Mouse (Mus musculus) MEL (cell line): ENCODE results near the gene Ddx56. TPM values are rescaled to one million over a fixed set of nuclear protein-coding genes. Genes with fewer than 3 reads are reported as not detected.

Experiments
- DNase-seq: peaks from one replicate; pipeline ENCODE4 v3.0.0; 2011; ENCODE audit warnings: low read depth, low spot score
- H3K27ac ChIP-seq: 2 replicates; pipeline ENCODE4 v1.5.1; 2012; ENCODE audit warnings: low read depth, mild to moderate bottlenecking, control low read depth, low read length, moderate library complexity; ENCODE audit not compliant: control insufficient read depth
- H3K27me3 ChIP-seq, 2 experiments: fragments of 150-350 bp in 1 of 2; sonication (generic) in 1 of 2; 2 replicates each; pipeline ENCODE4 v1.6.1; 2012; ENCODE audit warnings: low read length in 2 of 2, mild to moderate bottlenecking in 2 of 2, improper control_type of control experiment in 1 of 2, moderate library complexity in 1 of 2; ENCODE audit not compliant: insufficient read depth in 2 of 2, control insufficient read depth in 1 of 2
- H3K36me3 ChIP-seq, 2 experiments: 2 replicates each; pipeline ENCODE4 v1.6.1; 2012 to 2014; ENCODE audit warnings: low read length in 2 of 2, improper control_type of control experiment in 1 of 2, inconsistent platforms in 1 of 2, mild to moderate bottlenecking in 1 of 2; ENCODE audit not compliant: insufficient read depth in 2 of 2, control insufficient read depth in 1 of 2
- H3K4me1 ChIP-seq, 2 experiments: fragments of 150-350 bp in 1 of 2; sonication (generic) in 1 of 2; 2 replicates each; pipeline ENCODE4 v1.6.1; 2012; ENCODE audit warnings: low read length in 2 of 2, improper control_type of control experiment in 1 of 2, mild to moderate bottlenecking in 1 of 2; ENCODE audit not compliant: insufficient read depth in 2 of 2, control insufficient read depth in 1 of 2
- H3K4me3 ChIP-seq, 2 experiments: fragments of 150-350 bp in 1 of 2; sonication (generic) in 1 of 2; 2 replicates each; pipeline ENCODE4 v1.5.1; 2012; ENCODE audit warnings: low read depth in 2 of 2, low read length in 2 of 2, mild to moderate bottlenecking in 2 of 2, moderate library complexity in 2 of 2, control low read depth in 1 of 2, improper control_type of control experiment in 1 of 2; ENCODE audit not compliant: control insufficient read depth in 1 of 2, insufficient read depth in 1 of 2
- H3K79me2 ChIP-seq: 2 replicates; pipeline ENCODE4 v1.6.1; 2012; ENCODE audit warnings: mild to moderate bottlenecking, low read length, moderate library complexity; ENCODE audit not compliant: control insufficient read depth, poor library complexity, insufficient read depth
- H3K9ac ChIP-seq: 2 replicates; pipeline ENCODE4 v1.6.1; 2012; ENCODE audit warnings: low read depth, mild to moderate bottlenecking, control low read depth, low read length, moderate library complexity; ENCODE audit not compliant: control insufficient read depth, poor library complexity, severe bottlenecking
- H3K9me3 ChIP-seq: fragments of 150-350 bp; sonication (generic); replicated peaks from 2 replicates; pipeline ENCODE4 v1.6.1; 2012; ENCODE audit warnings: mild to moderate bottlenecking, low read length, improper control_type of control experiment, moderate library complexity; ENCODE audit not compliant: insufficient read depth
- CHD2 ChIP-seq: IDR thresholded peaks from 2 replicates; pipeline ENCODE4 v1.6.1; 2011; ENCODE audit warnings: low read length, improper control_type of control experiment
- CTCF ChIP-seq, 3 experiments: IDR thresholded peaks in 2 of 3; conservative IDR thresholded peaks in 1 of 3; 2 replicates each; pipeline ENCODE4 v1.5.1; 2011 to 2012; ENCODE audit warnings: low read length in 3 of 3, low read depth in 2 of 3, mild to moderate bottlenecking in 2 of 3, improper control_type of control experiment in 1 of 3, inconsistent platforms in 1 of 3, mixed read lengths in 1 of 3, moderate library complexity in 1 of 3; ENCODE audit not compliant: control insufficient read depth in 1 of 3, insufficient read depth in 1 of 3, poor library complexity in 1 of 3, severe bottlenecking in 1 of 3
- E2F4 ChIP-seq: IDR thresholded peaks from 2 replicates; pipeline ENCODE4 v1.6.1; 2011; ENCODE audit warnings: low read depth, low read length, improper control_type of control experiment, borderline replicate concordance
- ELF1 ChIP-seq: IDR thresholded peaks from 2 replicates; pipeline ENCODE4 v1.6.1; 2014; ENCODE audit warnings: low read depth, mild to moderate bottlenecking, inconsistent platforms, low read length, improper control_type of control experiment, moderate library complexity
- HCFC1 ChIP-seq: IDR thresholded peaks from 2 replicates; pipeline ENCODE4 v1.6.1; 2012; ENCODE audit warnings: low read depth, mild to moderate bottlenecking, inconsistent platforms, low read length, improper control_type of control experiment, moderate library complexity
- JUND ChIP-seq: IDR thresholded peaks from 2 replicates; pipeline ENCODE4 v1.6.1; 2011; ENCODE audit warnings: low read depth, mild to moderate bottlenecking, improper control_type of control experiment, low read length
- KAT2A ChIP-seq: conservative IDR thresholded peaks from 2 replicates; pipeline ENCODE4 v1.6.1; 2012; ENCODE audit warnings: low read depth, low read length, improper control_type of control experiment, inconsistent platforms
- MAFK ChIP-seq: IDR thresholded peaks from 2 replicates; pipeline ENCODE4 v1.6.1; 2011; ENCODE audit warnings: low read depth, mild to moderate bottlenecking, low read length, improper control_type of control experiment, borderline replicate concordance
- MAZ ChIP-seq: IDR thresholded peaks from 2 replicates; pipeline ENCODE4 v1.6.1; 2012; ENCODE audit warnings: low read depth, mild to moderate bottlenecking, inconsistent platforms, low read length, improper control_type of control experiment
- MEF2A ChIP-seq: IDR thresholded peaks from 2 replicates; pipeline ENCODE4 v1.6.1; 2014; ENCODE audit warnings: low read depth, mild to moderate bottlenecking, inconsistent platforms, low read length, improper control_type of control experiment; ENCODE audit not compliant: poor library complexity, insufficient replicate concordance, severe bottlenecking; ENCODE audit errors: extremely low read depth
- MYB ChIP-seq: IDR thresholded peaks from 2 replicates; pipeline ENCODE4 v1.6.1; 2011; ENCODE audit warnings: mild to moderate bottlenecking, low read depth, low read length, improper control_type of control experiment
- RAD21 ChIP-seq: IDR thresholded peaks from 2 replicates; pipeline ENCODE4 v1.6.1; 2011; ENCODE audit warnings: mild to moderate bottlenecking, low read depth, low read length, improper control_type of control experiment
- RCOR1 ChIP-seq: IDR thresholded peaks from 2 replicates; pipeline ENCODE4 v1.6.1; 2012; ENCODE audit warnings: low read depth, mild to moderate bottlenecking, inconsistent platforms, low read length, improper control_type of control experiment
- SIN3A ChIP-seq: IDR thresholded peaks from 2 replicates; pipeline ENCODE4 v1.6.1; 2012; ENCODE audit warnings: low read length, improper control_type of control experiment, inconsistent platforms
- TBP ChIP-seq: IDR thresholded peaks from 2 replicates; pipeline ENCODE4 v1.8.0; 2011; ENCODE audit warnings: low read depth, low read length, improper control_type of control experiment
- UBTF ChIP-seq: IDR thresholded peaks from 2 replicates; pipeline ENCODE4 v1.6.1; 2012; ENCODE audit warnings: low read depth, mild to moderate bottlenecking, inconsistent platforms, low read length, improper control_type of control experiment, moderate library complexity, borderline replicate concordance; ENCODE audit not compliant: insufficient read depth
- USF1 ChIP-seq: IDR thresholded peaks from 2 replicates; pipeline ENCODE4 v1.6.1; 2014; ENCODE audit warnings: low read depth, mild to moderate bottlenecking, inconsistent platforms, low read length, improper control_type of control experiment, moderate library complexity
- USF2 ChIP-seq, 2 experiments: IDR thresholded peaks; 2 replicates each; pipeline ENCODE4 v1.6.1; 2011 to 2012; ENCODE audit warnings: improper control_type of control experiment in 2 of 2, low read length in 2 of 2, borderline replicate concordance in 1 of 2, inconsistent platforms in 1 of 2, low read depth in 1 of 2, mild to moderate bottlenecking in 1 of 2; ENCODE audit not compliant: insufficient read depth in 1 of 2
- polyA plus RNA-seq, 2 experiments: library from polyadenylated mRNA; stranded (reverse) in 1 of 2; unstranded in 1 of 2; fragments of >175 nt in 1 of 2; fragments of >200 nt in 1 of 2; gene quantifications; 2 replicates each; pipeline versions ENCODE4 v1.2.1 to v1.2.4; 2012; ENCODE audit warnings: low replicate concordance in 2 of 2, low read depth in 1 of 2; ENCODE audit not compliant: insufficient read length in 2 of 2, insufficient read depth in 1 of 2, missing spikeins in 1 of 2
- total RNA-seq: library from RNA; depleted of rRNA; stranded (reverse); fragments of 300-350 nt; gene quantifications from 2 replicates; pipeline ENCODE4 v1.2.3, GENCODE M21; 2012

Gene Ddx56
- total and polyA plus RNA-seq, 3 experiments, result 138 to 201 TPM; not detected in 1

DNA sequence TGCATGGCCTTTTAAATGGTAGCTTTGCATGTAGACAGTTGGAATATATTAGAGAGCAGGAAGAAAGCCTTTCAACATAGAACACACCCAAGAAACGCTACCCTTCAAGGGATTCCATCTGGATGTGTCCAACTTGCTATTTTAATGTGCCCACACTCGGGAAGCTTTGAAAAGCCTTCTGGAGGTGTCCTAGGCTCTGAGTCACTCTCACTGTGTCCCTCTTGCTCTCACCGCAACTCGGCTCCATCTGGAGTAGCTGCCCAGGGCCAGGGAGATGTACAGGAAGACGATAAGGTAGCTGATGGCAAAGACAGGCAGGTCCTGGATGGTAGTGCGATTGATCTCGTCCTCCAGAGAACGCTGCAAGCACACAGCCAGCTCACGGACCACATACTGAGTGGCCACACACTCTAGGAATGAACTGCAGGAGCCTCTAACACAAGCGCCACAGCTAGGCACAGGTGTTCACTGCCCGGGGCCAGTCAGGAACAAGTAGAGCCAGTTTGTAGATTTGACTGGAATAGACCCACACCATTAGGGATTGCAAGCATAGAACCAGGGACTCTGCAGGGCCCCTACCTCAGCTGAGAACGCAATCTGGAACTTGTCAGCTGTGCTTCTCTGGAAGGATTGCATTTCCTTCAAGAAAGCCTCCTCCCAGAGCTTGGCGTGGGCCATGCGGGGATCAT is 42.9 kb downstream of the Ddx56 start:
- Histone ChIP-seq H3K4me3 (no peak overlapping the region), H3K4me1 (no peaks in the 10 kb centered on the region), H3K9me3 (no peaks in the 10 kb centered on the region), H3K79me2 (no peaks in the 10 kb centered on the region), H3K36me3 (no peaks in the 10 kb centered on the region), H3K9ac (no peak overlapping the region), H3K27ac (no peak overlapping the region), H3K27me3 (peaks cover 7 to 21% of the 10 kb centered on the region in 2 experiments)
- DNase-seq, result no peak
- no peak for TF ChIP-seq CHD2
- TF ChIP-seq RAD21, result no peak
- TF ChIP-seq HCFC1, result no peak
- no peak for TF ChIP-seq E2F4
- TF ChIP-seq RCOR1, result no peak
- no peak for TF ChIP-seq KAT2A
- no peak for TF ChIP-seq CTCF (IDR thresholded peaks at IDR 0.05 in 2 of 3, conservative IDR thresholded peaks at IDR 0.05 in 1 of 3; ENCODE audit: control insufficient read depth in 1 of 3, insufficient read depth in 1 of 3, low read depth in 2 of 3, low read length in 3 of 3, poor library complexity in 1 of 3, severe bottlenecking in 1 of 3)
- TF ChIP-seq JUND, result no peak
- TF ChIP-seq USF2 (IDR thresholded peaks at IDR 0.05; ENCODE audit: borderline replicate concordance in 1 of 2, insufficient read depth in 1 of 2, low read depth in 1 of 2, low read length in 2 of 2), result no peak
- no peak for TF ChIP-seq ELF1
- TF ChIP-seq TBP, result no peak
- no peak for TF ChIP-seq UBTF
- TF ChIP-seq MAZ, result no peak
- no peak for TF ChIP-seq SIN3A
- no peak for TF ChIP-seq USF1
- TF ChIP-seq MYB, result no peak
- no peak for TF ChIP-seq MAFK

DNA sequence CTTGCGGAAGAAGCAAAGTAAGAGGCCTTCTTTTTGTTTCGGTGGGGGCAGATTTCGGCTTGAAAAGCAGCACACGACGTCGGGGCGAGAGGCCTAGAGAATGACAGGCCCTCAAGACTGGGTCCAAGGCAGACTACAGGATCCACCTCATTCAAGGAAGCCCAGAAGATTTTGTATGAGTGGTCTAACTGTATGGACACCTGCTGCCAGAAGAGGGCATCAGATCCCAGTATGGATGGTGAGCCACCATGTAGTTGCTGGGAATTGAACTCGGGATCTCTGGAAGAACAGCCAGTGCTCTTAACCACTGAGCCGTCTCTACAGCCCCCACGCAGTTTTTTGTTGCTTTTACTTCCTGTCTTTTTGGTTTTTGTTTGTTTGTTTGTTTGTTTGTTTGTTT is 45.4 kb downstream of the Ddx56 start:
- no peak overlapping the region for H3K27ac ChIP-seq
- no peak overlapping the region for H3K4me3 ChIP-seq
- no peak overlapping the region for H3K9ac ChIP-seq
- no peak for TF ChIP-seq KAT2A
- TF ChIP-seq CTCF (IDR thresholded peaks at IDR 0.05 in 2 of 3, conservative IDR thresholded peaks at IDR 0.05 in 1 of 3; ENCODE audit: control insufficient read depth in 1 of 3, insufficient read depth in 1 of 3, low read depth in 2 of 3, low read length in 3 of 3, poor library complexity in 1 of 3, severe bottlenecking in 1 of 3), result peak in 1 of 3 experiments; percentile 12; a peak in 1 of 6 replicates
- no peak for TF ChIP-seq TBP
- no peak for TF ChIP-seq MEF2A
- no peaks in the 10 kb centered on the region for H3K9me3 ChIP-seq
- no peaks in the 10 kb centered on the region for H3K79me2 ChIP-seq
- no peaks in the 10 kb centered on the region for H3K36me3 ChIP-seq
- DNase-seq, result no peak
- H3K4me1 ChIP-seq, result no peaks in the 10 kb centered on the region
- H3K27me3 ChIP-seq, result peaks cover 7 to 18% of the 10 kb centered on the region in 2 experiments
